Mouse (Mus musculus) heart, embryonic 13.5 days (tissue): ENCODE data around the gene D11Wsu47e. TPM values are rescaled to one million over a fixed set of nuclear protein-coding genes. Genes with fewer than 3 reads are reported as not detected.
A peak's percentile ranks its signal among the peaks of the same experiment; 100 is the strongest.

ENCODE experiments used
- ATAC-seq: fragments of 200-750 bp; cut with Nextera tagmentation; 2 replicates; pipeline ENCODE4 v1.8.0; 2017; ENCODE audit warnings: moderate TSS enrichment; ENCODE audit not compliant: insufficient number of reproducible peaks, low FRiP score, low TSS enrichment; ENCODE audit errors: extremely low read depth
- H3K27ac ChIP-seq: fragments of 300-500 bp; sonication (generic); replicated peaks from 2 replicates; pipeline ENCODE4 v1.5.1; 2015; ENCODE audit warnings: moderate library complexity, mild to moderate bottlenecking, inconsistent platforms
- H3K27me3 ChIP-seq: fragments of 300-500 bp; sonication (generic); replicated peaks from 2 replicates; pipeline ENCODE4 v1.6.1; 2015; ENCODE audit warnings: mild to moderate bottlenecking, inconsistent platforms
- H3K36me3 ChIP-seq: fragments of 300-500 bp; sonication (generic); 2 replicates; pipeline ENCODE4 v1.6.1; 2015; ENCODE audit warnings: mild to moderate bottlenecking, inconsistent platforms
- H3K4me1 ChIP-seq: fragments of 300-500 bp; sonication (generic); 2 replicates; pipeline ENCODE4 v1.6.1; 2015; ENCODE audit warnings: inconsistent platforms
- H3K4me2 ChIP-seq: fragments of 300-500 bp; sonication (generic); 2 replicates; pipeline ENCODE4 v1.6.1; 2015; ENCODE audit warnings: inconsistent platforms, mild to moderate bottlenecking, moderate library complexity
- H3K4me3 ChIP-seq: fragments of 300-500 bp; sonication (generic); 2 replicates; pipeline ENCODE4 v1.5.1; 2015; ENCODE audit warnings: moderate library complexity, mild to moderate bottlenecking, inconsistent platforms
- H3K9ac ChIP-seq: fragments of 300-500 bp; sonication (generic); 2 replicates; pipeline ENCODE4 v1.6.1; 2015; ENCODE audit warnings: inconsistent platforms, mild to moderate bottlenecking, moderate library complexity
- H3K9me3 ChIP-seq: fragments of 300-500 bp; sonication (generic); 2 replicates; pipeline ENCODE4 v1.6.1; 2016; ENCODE audit warnings: inconsistent platforms
- WGBS: fragments of 180-500 bp; shearing (Covaris S2); methylation state at CpG from one replicate; pipeline ENCODE4 v1.1.7; 2015; ENCODE audit warnings: mixed read lengths; 5-methylcytosine and 5-hydroxymethylcytosine counted together
- polyA plus RNA-seq: library from polyadenylated mRNA; unstranded; fragments of >200 nt; fragmentation: Nextera tagmentation; extraction: Ambion mirVana; gene quantifications from 2 replicates; pipeline ENCODE4 v1.2.1, GENCODE M21; 2015

The D11Wsu47e gene
- polyA plus RNA-seq, 1 experiment from 2014 or later = 15.1 TPM

DNA sequence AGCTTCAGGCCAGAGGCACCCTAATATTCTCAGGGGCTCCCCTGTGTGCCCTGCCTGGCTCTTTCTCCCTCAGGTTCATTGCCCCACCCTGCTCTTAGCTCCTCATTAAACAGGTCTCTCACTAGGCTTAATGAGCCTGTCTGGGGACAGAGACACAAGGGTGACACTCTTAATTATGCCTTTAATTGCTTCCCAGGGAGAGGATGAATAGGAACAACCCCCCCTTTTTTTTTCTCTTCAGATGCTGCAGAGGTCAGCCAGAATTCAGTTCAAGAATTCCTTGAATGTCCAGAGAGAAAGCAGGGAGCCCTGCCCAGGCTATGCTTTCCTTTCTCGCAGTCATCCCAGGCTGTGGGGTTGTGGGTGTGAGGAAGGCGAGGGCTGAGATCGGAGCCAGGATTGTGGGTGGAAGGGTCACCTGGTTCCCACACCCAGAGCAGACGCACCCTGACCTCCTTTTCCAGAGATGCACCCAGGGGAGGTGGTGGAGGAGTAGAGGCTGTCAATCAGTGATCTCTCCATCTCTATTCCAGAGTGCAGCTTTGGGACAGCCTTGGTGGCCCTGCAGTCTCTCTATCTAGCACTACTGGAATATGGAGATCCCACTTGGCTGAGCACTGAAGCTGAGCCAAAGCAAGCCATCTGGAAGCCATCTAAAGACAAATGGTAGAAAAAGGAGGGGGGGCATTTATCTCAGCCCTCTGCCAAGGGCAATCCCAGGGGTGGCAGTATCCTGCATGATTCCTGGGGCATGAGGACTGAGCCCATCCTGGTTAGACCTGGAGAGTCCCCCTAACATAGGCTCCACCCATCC, 41.2 kb downstream of the D11Wsu47e start:
- no peaks in the 10 kb centered on the region for H3K27me3 ChIP-seq
- no peak overlapping the region for H3K4me2 ChIP-seq
- no peaks in the 10 kb centered on the region for H3K9me3 ChIP-seq
- no peak overlapping the region for H3K9ac ChIP-seq
- peaks cover 49% of the 10 kb centered on the region for H3K36me3 ChIP-seq
- H3K4me3 ChIP-seq = no peak overlapping the region
- WGBS = 87% methylated on average over 4 of the region's 4 CpGs
- H3K4me1 ChIP-seq = peaks cover 31% of the 10 kb centered on the region
- ATAC-seq = no peak
- no peak overlapping the region for H3K27ac ChIP-seq

- ATAC-seq = no peak
- no peaks in the 10 kb centered on the region for H3K27me3 ChIP-seq
- H3K4me1 ChIP-seq = peaks cover 40% of the 10 kb centered on the region
- H3K4me2 ChIP-seq = no peak overlapping the region
- no peak overlapping the region for H3K9ac ChIP-seq
- WGBS = 87% methylated on average over 14 of the region's 14 CpGs
- no peaks in the 10 kb centered on the region for H3K9me3 ChIP-seq
- no peak overlapping the region for H3K4me3 ChIP-seq
- H3K27ac ChIP-seq = no peak overlapping the region
- H3K36me3 ChIP-seq = peaks cover 49% of the 10 kb centered on the region
Measured at GRCm38 (mm10) chr11:113726994-113727888, 43.0 kb downstream of the D11Wsu47e start.

GRCm38 (mm10) chr11:113727992-113728391, 43.8 kb downstream of the D11Wsu47e start:
- H3K4me1 ChIP-seq = peaks cover 38% of the 10 kb centered on the region
- no peak overlapping the region for H3K4me3 ChIP-seq
- H3K9ac ChIP-seq = no peak overlapping the region
- ATAC-seq = no peak
- H3K27me3 ChIP-seq = no peaks in the 10 kb centered on the region
- no peaks in the 10 kb centered on the region for H3K9me3 ChIP-seq
- H3K36me3 ChIP-seq = peaks cover 49% of the 10 kb centered on the region
- 84% methylated on average over 6 of the region's 6 CpGs for WGBS
- H3K27ac ChIP-seq = no peak overlapping the region
- H3K4me2 ChIP-seq = no peak overlapping the region

GRCm38 (mm10) chr11:113729239-113729638, 45.0 kb downstream of the D11Wsu47e start:
- no peak overlapping the region for H3K9ac ChIP-seq
- no peaks in the 10 kb centered on the region for H3K9me3 ChIP-seq
- 88% methylated on average over 21 of the region's 21 CpGs for WGBS
- no peak overlapping the region for H3K27ac ChIP-seq
- no peak overlapping the region for H3K4me3 ChIP-seq
- no peak overlapping the region for H3K4me2 ChIP-seq
- H3K36me3 ChIP-seq = peaks cover 48% of the 10 kb centered on the region
- peaks cover 50% of the 10 kb centered on the region for H3K4me1 ChIP-seq
- no peak for ATAC-seq
- H3K27me3 ChIP-seq = no peaks in the 10 kb centered on the region

- 58% methylated on average over 8 of the region's 8 CpGs for WGBS
- H3K36me3 ChIP-seq = peaks cover 43% of the 10 kb centered on the region
- no peaks in the 10 kb centered on the region for H3K27me3 ChIP-seq
- peaks cover 57% of the 10 kb centered on the region for H3K4me1 ChIP-seq
- no peak for ATAC-seq
- H3K4me3 ChIP-seq = no peak overlapping the region
- no peak overlapping the region for H3K27ac ChIP-seq
- H3K4me2 ChIP-seq = no peak overlapping the region
- no peaks in the 10 kb centered on the region for H3K9me3 ChIP-seq
- no peak overlapping the region for H3K9ac ChIP-seq
Measured at GRCm38 (mm10) chr11:113729917-113730316, 45.7 kb downstream of the D11Wsu47e start.

GRCm38 (mm10) chr11:113730879-113731278, 46.7 kb downstream of the D11Wsu47e start:
- H3K4me3 ChIP-seq = no peak overlapping the region
- WGBS = 60% methylated on average over 3 of the region's 3 CpGs
- H3K9me3 ChIP-seq = no peaks in the 10 kb centered on the region
- no peaks in the 10 kb centered on the region for H3K27me3 ChIP-seq
- ATAC-seq = no peak
- H3K4me2 ChIP-seq = no peak overlapping the region
- no peak overlapping the region for H3K9ac ChIP-seq
- peaks cover 37% of the 10 kb centered on the region for H3K36me3 ChIP-seq
- peaks cover 59% of the 10 kb centered on the region for H3K4me1 ChIP-seq
- no peak overlapping the region for H3K27ac ChIP-seq

DNA sequence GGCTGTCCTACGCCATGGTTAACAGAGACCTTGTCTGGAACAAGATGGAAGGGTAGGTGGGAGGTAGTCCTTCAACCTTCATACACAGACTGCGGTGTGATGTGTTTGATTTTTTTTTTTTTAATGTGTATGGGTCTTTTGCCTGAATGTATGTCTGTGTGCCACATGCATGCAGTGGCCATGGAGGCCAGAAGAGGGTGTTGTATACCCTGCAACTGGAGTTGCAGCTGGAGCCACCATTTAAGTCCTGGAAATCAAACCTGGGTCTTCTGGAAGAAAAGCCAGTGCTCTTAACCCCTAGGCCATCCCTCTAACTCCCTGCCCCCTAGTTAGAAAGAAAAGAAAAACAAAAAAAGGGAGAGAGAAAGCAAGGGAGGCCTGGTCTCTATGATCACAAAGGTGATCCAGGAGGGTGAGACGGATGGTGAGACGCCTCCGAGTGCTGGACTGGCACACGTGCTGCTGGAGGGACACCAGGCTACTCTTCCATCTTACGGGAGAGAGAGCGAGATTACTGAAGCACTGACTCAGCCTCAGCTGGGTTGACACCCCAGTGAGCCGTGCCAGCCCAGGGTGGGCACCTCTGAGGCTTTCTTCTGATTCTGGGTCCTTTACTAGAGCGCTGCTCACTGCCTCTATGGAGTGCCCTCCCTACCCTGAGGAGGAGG, 47.9 kb downstream of the D11Wsu47e start:
- Histone ChIP-seq H3K4me2 (no peak overlapping the region), H3K9ac (no peak overlapping the region), H3K36me3 (peaks cover 29% of the 10 kb centered on the region), H3K4me3 (no peak overlapping the region), H3K27me3 (no peaks in the 10 kb centered on the region), H3K9me3 (no peaks in the 10 kb centered on the region), H3K4me1 (peaks cover 60% of the 10 kb centered on the region), H3K27ac (no peak overlapping the region)
- no peak for ATAC-seq
- WGBS = 90% methylated on average over 10 of the region's 10 CpGs

DNA sequence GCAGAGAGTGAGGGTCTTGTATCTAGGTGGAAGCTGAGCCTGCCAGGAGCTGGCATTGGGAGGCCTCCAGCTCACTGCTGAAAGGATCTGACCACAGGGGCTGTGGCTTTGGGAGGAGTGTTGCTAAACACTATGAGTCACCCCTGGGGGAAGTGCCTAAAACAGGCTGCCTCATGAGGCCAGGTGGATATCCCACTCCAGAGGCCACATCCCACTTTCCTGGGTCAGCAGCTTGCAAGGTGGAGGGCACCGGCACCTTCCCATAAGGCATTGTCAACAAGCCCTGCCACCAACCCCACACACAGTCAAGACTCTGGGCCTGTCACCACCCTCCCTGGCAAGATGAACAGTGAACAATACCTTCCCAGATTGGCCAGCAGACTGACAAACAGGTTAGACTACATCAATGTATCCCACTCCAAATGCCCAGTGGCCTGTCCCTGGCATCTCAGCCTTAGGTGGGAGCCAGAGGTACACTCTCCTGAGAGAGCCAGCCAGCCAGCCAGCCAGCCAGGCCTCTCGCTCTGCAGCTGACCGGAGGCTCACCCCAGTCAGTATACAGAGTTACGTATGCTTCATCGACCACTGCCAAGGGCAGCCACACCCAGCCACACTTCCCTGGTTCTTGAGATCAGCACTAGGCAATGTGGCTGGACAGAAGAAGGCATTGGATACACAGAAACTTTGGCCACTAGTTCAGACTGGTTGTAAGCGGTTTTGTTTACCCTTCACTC, 49.6 kb downstream of the D11Wsu47e start:
- H3K4me3 ChIP-seq = no peak overlapping the region
- H3K27me3 ChIP-seq = no peaks in the 10 kb centered on the region
- H3K36me3 ChIP-seq = peaks cover 12% of the 10 kb centered on the region
- H3K9me3 ChIP-seq = no peaks in the 10 kb centered on the region
- H3K9ac ChIP-seq = peak overlapping the region; percentile 19; the same call in 1 of the 2 replicates
- WGBS = 47% methylated on average over 6 of the region's 6 CpGs
- H3K4me2 ChIP-seq = no peak overlapping the region
- ATAC-seq = no peak
- H3K27ac ChIP-seq = peak overlapping the region; percentile 66
- H3K4me1 ChIP-seq = peaks cover 72% of the 10 kb centered on the region

DNA sequence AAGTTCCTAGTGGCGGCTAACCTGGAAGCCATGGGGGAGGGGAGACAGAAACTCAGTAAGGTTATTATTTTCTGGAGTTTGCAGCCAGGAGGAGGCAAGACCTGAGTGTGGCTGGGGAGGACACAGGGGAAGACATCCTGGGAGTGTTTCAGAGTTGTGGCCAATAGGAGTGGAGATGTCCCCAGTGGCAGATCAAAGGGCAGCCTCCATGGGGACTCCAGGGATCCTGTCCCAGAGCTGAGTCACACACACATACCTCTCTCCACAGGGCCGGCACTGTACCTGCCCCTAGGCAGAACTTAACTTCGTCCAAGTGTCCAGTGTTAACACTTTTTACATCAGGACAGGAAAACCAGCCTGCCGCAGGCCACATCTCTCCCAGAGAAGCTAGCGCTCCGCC, 50.9 kb downstream of the D11Wsu47e start:
- no peak for ATAC-seq
- peaks cover 81% of the 10 kb centered on the region for H3K4me1 ChIP-seq
- H3K4me2 ChIP-seq = no peak overlapping the region
- no peak overlapping the region for H3K27ac ChIP-seq
- 57% methylated on average over 6 of the region's 6 CpGs for WGBS
- H3K9ac ChIP-seq = no peak overlapping the region; the same call in 1 of the 2 replicates
- no peaks in the 10 kb centered on the region for H3K27me3 ChIP-seq
- no peaks in the 10 kb centered on the region for H3K9me3 ChIP-seq
- H3K36me3 ChIP-seq = peaks cover 4% of the 10 kb centered on the region
- no peak overlapping the region for H3K4me3 ChIP-seq

DNA sequence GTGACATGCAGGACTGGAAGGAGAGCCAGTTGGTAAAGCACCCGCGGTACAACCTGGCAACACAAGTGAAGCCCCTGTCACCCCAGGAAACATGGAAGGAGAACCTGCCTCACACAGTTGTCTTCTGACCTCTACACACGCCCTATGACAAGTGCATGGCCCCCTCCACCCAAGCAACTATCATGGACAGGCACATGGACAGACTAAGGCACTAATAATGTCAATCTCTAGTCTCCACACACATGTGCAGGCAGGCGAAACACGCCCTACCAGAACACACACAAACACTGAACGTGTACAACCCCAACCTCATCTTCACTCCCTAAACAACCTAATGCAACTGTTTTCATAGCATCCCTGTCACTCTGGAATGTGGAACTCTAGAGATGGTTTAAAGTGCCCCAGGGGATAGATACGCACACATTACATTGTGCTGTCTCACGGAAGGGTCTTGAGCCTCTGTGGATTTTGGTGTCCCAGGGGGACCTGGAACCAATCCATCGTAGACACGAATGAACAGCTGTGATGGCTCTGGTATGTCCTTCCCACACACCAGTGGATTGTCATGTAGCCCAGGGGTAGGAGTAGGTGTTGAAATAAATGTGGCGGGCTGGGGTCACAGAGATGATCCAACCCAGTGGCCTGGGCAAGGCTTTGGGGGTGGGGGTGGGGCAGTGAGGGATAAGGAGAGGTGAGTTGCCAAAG, 52.8 kb downstream of the D11Wsu47e start:
- ATAC-seq = no peak
- H3K9me3 ChIP-seq = no peaks in the 10 kb centered on the region

More for the DNA sequence above, 52.8 kb downstream of the D11Wsu47e start:
- H3K9ac ChIP-seq = no peak overlapping the region
- WGBS = 69% methylated on average over 11 of the region's 11 CpGs
- peaks cover 80% of the 10 kb centered on the region for H3K4me1 ChIP-seq
- peaks cover 10% of the 10 kb centered on the region for H3K36me3 ChIP-seq
- H3K27me3 ChIP-seq = no peaks in the 10 kb centered on the region
- H3K4me2 ChIP-seq = no peak overlapping the region
- no peak overlapping the region for H3K4me3 ChIP-seq
- no peak overlapping the region for H3K27ac ChIP-seq
